Mouse (Mus musculus) CH12.LX (cell line): ENCODE measurements at regions not wholly inside any gene's neighbourhood (a gene's known extent, or its start where the extent isn't known, plus 50 kb on each side); places are given as distances from the start of the nearest gene placed in this dataset.

ENCODE experiments used
- DNase-seq: peaks from one replicate; pipeline ENCODE4 v3.0.0-alpha.2; 2013; ENCODE audit errors: extremely low read depth
- H3K27ac ChIP-seq: 2 replicates; pipeline ENCODE4 v1.5.1; 2012; ENCODE audit warnings: low read depth, mild to moderate bottlenecking, control low read depth, moderate library complexity; ENCODE audit not compliant: insufficient read depth
- H3K27me3 ChIP-seq: replicated peaks from 2 replicates; pipeline ENCODE3; 2012; ENCODE audit warnings: inconsistent platforms
- H3K36me3 ChIP-seq, 2 experiments: replicated peaks in 1 of 2; 2 replicates each; pipeline versions ENCODE3 to v1.6.1; 2012; ENCODE audit warnings: inconsistent platforms in 1 of 2, low read length in 1 of 2, mild to moderate bottlenecking in 1 of 2, mixed read lengths in 1 of 2, moderate library complexity in 1 of 2; ENCODE audit not compliant: control insufficient read depth in 1 of 2, insufficient read depth in 1 of 2
- H3K4me1 ChIP-seq, 2 experiments: 2 replicates each; pipeline ENCODE4 v1.6.1; 2012; ENCODE audit warnings: inconsistent platforms in 1 of 2, moderate library complexity in 1 of 2; ENCODE audit not compliant: insufficient read depth in 2 of 2, control insufficient read depth in 1 of 2
- H3K4me2 ChIP-seq: 2 replicates; pipeline ENCODE4 v1.6.1; 2012; ENCODE audit warnings: low read depth, mild to moderate bottlenecking, control low read depth; ENCODE audit not compliant: poor library complexity, insufficient read depth, severe bottlenecking
- H3K4me3 ChIP-seq, 3 experiments: fragments of 150-350 bp in 1 of 3; sonication (generic) in 1 of 3; replicated peaks in 1 of 3; 2 replicates each; pipeline versions ENCODE3 to v1.5.1; 2011 to 2012; ENCODE audit warnings: low read depth in 2 of 3, low read length in 2 of 3, mild to moderate bottlenecking in 2 of 3, moderate library complexity in 2 of 3, control low read depth in 1 of 3, improper control_type of control experiment in 1 of 3, inconsistent platforms in 1 of 3, mixed read lengths in 1 of 3; ENCODE audit not compliant: poor library complexity in 1 of 3
- H3K79me2 ChIP-seq: replicated peaks from 2 replicates; pipeline ENCODE4 v1.6.1; 2012; ENCODE audit warnings: mild to moderate bottlenecking, moderate library complexity; ENCODE audit not compliant: control insufficient read depth, poor library complexity, insufficient read depth, severe bottlenecking; ENCODE audit errors: extremely low read depth
- H3K9ac ChIP-seq: 2 replicates; pipeline ENCODE4 v1.6.1; 2012; ENCODE audit warnings: low read depth, mild to moderate bottlenecking, control low read depth, moderate library complexity; ENCODE audit not compliant: insufficient read depth
- H3K9me3 ChIP-seq: replicated peaks from 2 replicates; pipeline ENCODE3; 2012; ENCODE audit warnings: low read length, inconsistent platforms, mixed read lengths
- CHD2 ChIP-seq: IDR thresholded peaks from 2 replicates; pipeline ENCODE4 v1.6.1; 2011; ENCODE audit warnings: low read length, improper control_type of control experiment
- ETS1 ChIP-seq: conservative IDR thresholded peaks from 2 replicates; pipeline ENCODE4 v1.6.1; 2012; ENCODE audit warnings: low read depth, mild to moderate bottlenecking, inconsistent platforms, low read length, improper control_type of control experiment, moderate library complexity
- IRF4 ChIP-seq: IDR thresholded peaks from 2 replicates; pipeline ENCODE4 v1.6.1; 2014; ENCODE audit warnings: low read depth, mild to moderate bottlenecking, inconsistent platforms, low read length, improper control_type of control experiment
- JUN ChIP-seq: IDR thresholded peaks from 2 replicates; pipeline ENCODE4 v1.6.1; 2011; ENCODE audit warnings: low read depth, mild to moderate bottlenecking, low read length, improper control_type of control experiment, moderate library complexity; ENCODE audit not compliant: insufficient read depth
- JUND ChIP-seq: conservative IDR thresholded peaks from 2 replicates; pipeline ENCODE4 v1.6.1; 2011; ENCODE audit warnings: low read depth, low read length, improper control_type of control experiment
- KAT2A ChIP-seq: IDR thresholded peaks from 2 replicates; pipeline ENCODE4 v1.6.1; 2012; ENCODE audit warnings: low read length, improper control_type of control experiment, inconsistent platforms; ENCODE audit not compliant: insufficient replicate concordance
- MAZ ChIP-seq: IDR thresholded peaks from 2 replicates; pipeline ENCODE4 v1.6.1; 2012; ENCODE audit warnings: low read depth, mild to moderate bottlenecking, inconsistent platforms, low read length, improper control_type of control experiment, moderate library complexity
- MXI1 ChIP-seq: IDR thresholded peaks from 2 replicates; pipeline ENCODE4 v1.6.1; 2011; ENCODE audit warnings: mild to moderate bottlenecking, low read depth, low read length, improper control_type of control experiment
- NELFE ChIP-seq: IDR thresholded peaks from 2 replicates; pipeline ENCODE4 v1.6.1; 2011; ENCODE audit warnings: low read depth, low read length, improper control_type of control experiment
- NRF1 ChIP-seq: IDR thresholded peaks from 2 replicates; pipeline ENCODE4 v1.6.1; 2014; ENCODE audit warnings: low read depth, mild to moderate bottlenecking, inconsistent platforms, low read length, improper control_type of control experiment, moderate library complexity
- PAX5 ChIP-seq: IDR thresholded peaks from 2 replicates; pipeline ENCODE4 v1.6.1; 2012; ENCODE audit warnings: low read length, inconsistent platforms, mixed read lengths
- POLR2A ChIP-seq: IDR thresholded peaks from 2 replicates; pipeline ENCODE4 v1.6.1; 2011; ENCODE audit warnings: low read depth, mild to moderate bottlenecking, improper control_type of control experiment, low read length
- POLR2AphosphoS2 ChIP-seq: IDR thresholded peaks from 2 replicates; pipeline ENCODE4 v1.6.1; 2011; ENCODE audit warnings: low read depth, low read length, improper control_type of control experiment
- RCOR1 ChIP-seq: conservative IDR thresholded peaks from 2 replicates; pipeline ENCODE4 v1.6.1; 2012; ENCODE audit warnings: low read depth, mild to moderate bottlenecking, inconsistent platforms, low read length, improper control_type of control experiment
- SMC3 ChIP-seq: IDR thresholded peaks from 2 replicates; pipeline ENCODE4 v1.6.1; 2011; ENCODE audit warnings: low read depth, low read length, improper control_type of control experiment
- TCF12 ChIP-seq: IDR thresholded peaks from 2 replicates; pipeline ENCODE4 v1.6.1; 2014; ENCODE audit warnings: low read depth, mild to moderate bottlenecking, inconsistent platforms, low read length, improper control_type of control experiment
- UBTF ChIP-seq: IDR thresholded peaks from 2 replicates; pipeline ENCODE4 v1.6.1; 2012; ENCODE audit warnings: low read depth, mild to moderate bottlenecking, inconsistent platforms, low read length, improper control_type of control experiment, moderate library complexity
- USF1 ChIP-seq: IDR thresholded peaks from 2 replicates; pipeline ENCODE4 v1.6.1; 2014; ENCODE audit warnings: low read depth, mild to moderate bottlenecking, inconsistent platforms, low read length, improper control_type of control experiment
- dilution Hi-C: fragments of 300-500 bp; cut with MboI; formaldehyde crosslinking; loops from 2 replicates; pipeline ENCODE4 v1.14.3; 2020; ENCODE audit warnings: low sequenced_read_pairs; ENCODE audit not compliant: extremely low pct_unique_long_range_greater_than_20kb, extremely low pct_ligation_motif_present
- in situ Hi-C: fragments of 300-500 bp; cut with MboI; formaldehyde crosslinking; loops from 3 replicates; pipeline ENCODE4 v1.14.3; 2019; ENCODE audit warnings: low sequenced_read_pairs, low pct_ligation_motif_present, low pct_unique_long_range_greater_than_20kb, mixed read lengths

DNA sequence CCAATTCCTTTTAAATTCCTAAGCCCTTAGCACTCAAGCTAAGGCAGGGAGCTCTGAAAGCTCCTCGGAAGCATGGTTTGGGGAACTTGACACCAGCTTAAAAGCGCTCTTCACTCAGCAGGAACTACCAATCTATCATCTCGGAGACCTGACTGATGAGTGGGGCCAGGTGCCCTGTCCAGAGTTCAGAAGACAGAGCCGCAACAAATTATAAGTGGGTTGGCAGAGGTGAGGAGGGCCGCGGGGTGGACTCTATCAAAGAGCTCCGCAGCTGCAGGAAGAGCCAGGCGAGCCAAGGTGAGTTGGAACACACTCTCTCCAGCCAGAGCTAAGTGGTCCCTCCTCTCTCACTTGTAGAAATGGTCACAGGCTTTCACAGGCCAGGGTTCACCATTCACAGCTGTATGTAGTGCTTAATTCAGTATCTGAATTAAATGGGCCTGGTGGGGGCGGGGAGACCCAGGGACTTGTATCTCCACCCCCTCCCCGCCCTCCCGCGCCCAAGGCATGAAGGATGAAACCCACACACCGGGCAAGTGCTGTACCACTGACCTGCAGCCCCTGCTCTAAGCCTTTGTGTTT lies 180.8 kb downstream of the Stim2 start:
- no peaks in the 10 kb centered on the region for H3K36me3 ChIP-seq
- H3K4me2 ChIP-seq, result no peak overlapping the region
- DNase-seq, result no peak
- H3K27ac ChIP-seq, result no peak overlapping the region
- in situ Hi-C loops (no loop called here), dilution Hi-C loops (no loop called here)
- peaks cover 0 to 5% of the 10 kb centered on the region in 2 experiments; a peak in 1 of 4 replicates for H3K4me1 ChIP-seq
- no peak for TF ChIP-seq NRF1
- no peaks in the 10 kb centered on the region for H3K79me2 ChIP-seq
- no peaks in the 10 kb centered on the region for H3K27me3 ChIP-seq
- H3K9ac ChIP-seq, result no peak overlapping the region
- no peaks in the 10 kb centered on the region for H3K9me3 ChIP-seq
- H3K4me3 ChIP-seq, result no peak overlapping the region

DNA sequence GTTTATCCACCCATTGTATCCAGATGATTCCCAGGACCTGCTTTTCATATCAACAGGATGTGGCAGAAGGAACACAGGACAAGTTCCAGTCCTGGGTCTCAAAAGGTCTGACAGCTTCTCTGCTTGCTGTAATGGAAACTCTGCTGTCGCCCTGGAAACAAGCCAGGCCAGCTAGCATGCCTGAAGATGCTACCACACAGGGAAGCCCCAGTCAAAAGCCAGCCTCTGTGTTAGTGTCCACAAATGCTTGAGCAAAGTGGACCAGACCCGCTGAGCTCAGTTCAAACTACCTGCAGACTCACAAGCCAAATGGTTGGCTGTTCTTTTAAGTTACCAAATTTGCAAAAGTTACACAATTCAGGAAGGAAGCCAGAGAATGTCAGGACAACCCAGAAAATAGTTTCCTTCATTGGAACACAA lies 181.9 kb downstream of the Stim2 start:
- Histone ChIP-seq H3K27me3 (no peaks in the 10 kb centered on the region), H3K4me3 (no peak overlapping the region), H3K36me3 (no peaks in the 10 kb centered on the region), H3K4me1 (peaks cover 0 to 5% of the 10 kb centered on the region in 2 experiments; a peak in 1 of 4 replicates), H3K27ac (no peak overlapping the region), H3K9me3 (no peaks in the 10 kb centered on the region), H3K9ac (no peak overlapping the region), H3K4me2 (no peak overlapping the region), H3K79me2 (no peaks in the 10 kb centered on the region)
- in situ Hi-C loops (no loop called here), dilution Hi-C loops (no loop called here)
- no peak for TF ChIP-seq IRF4
- no peak for TF ChIP-seq UBTF
- no peak for TF ChIP-seq JUND
- TF ChIP-seq MXI1, result no peak
- no peak for TF ChIP-seq SMC3
- TF ChIP-seq TCF12, result no peak
- TF ChIP-seq JUN, result no peak
- no peak for TF ChIP-seq CHD2
- no peak for TF ChIP-seq USF1
- no peak for TF ChIP-seq NELFE
- TF ChIP-seq KAT2A, result no peak
- TF ChIP-seq RCOR1, result no peak
- TF ChIP-seq PAX5, result no peak
- no peak for TF ChIP-seq POLR2A
- no peak for TF ChIP-seq ETS1
- TF ChIP-seq POLR2AphosphoS2, result no peak
- TF ChIP-seq MAZ, result no peak
- peak; percentile 38 for DNase-seq
